Mouse (Mus musculus): ENCODE data around the gene Sidt2. TPM values are rescaled to one million over a fixed set of nuclear protein-coding genes. Genes with fewer than 3 reads are reported as not detected.

The Sidt2 gene
- polyA plus RNA-seq, 1 experiment, result 9.5 TPM

- Histone ChIP-seq H3K36me3 (replicated peaks; ENCODE audit: low read length) (peaks cover 88% of the 10 kb centered on the region), H3K9me3 (no peaks in the 10 kb centered on the region), H3K27me3 (replicated peaks) (peaks cover 4% of the 10 kb centered on the region), H3K4me1 (peaks cover 40% of the 10 kb centered on the region), H3K4me3 (replicated peaks) (no peak overlapping the region)
- TF ChIP-seq GATA1 (IDR thresholded peaks at IDR 0.05; ENCODE audit: borderline replicate concordance, low read length) (no peak), FLI1 (IDR thresholded peaks at IDR 0.05; ENCODE audit: low read length) (no peak)
Measured at GRCm38 (mm10) chr9:45941329-45941888, 13.6 kb downstream of the Sidt2 start.

- peaks cover 24% of the 10 kb centered on the region for H3K4me1 ChIP-seq
- peak overlapping the region; percentile 2 for H3K4me3 ChIP-seq (replicated peaks)
- TF ChIP-seq GATA1 (IDR thresholded peaks at IDR 0.05; ENCODE audit: borderline replicate concordance, low read length), result no peak
- peaks cover 12% of the 10 kb centered on the region for H3K27me3 ChIP-seq (replicated peaks)
- H3K9me3 ChIP-seq, result no peaks in the 10 kb centered on the region
- peaks cover 71% of the 10 kb centered on the region for H3K36me3 ChIP-seq (replicated peaks; ENCODE audit: low read length)
Measured at GRCm38 (mm10) chr9:45939794-45940193, 15.3 kb downstream of the Sidt2 start.

GRCm38 (mm10) chr9:45938952-45939637 is 16.0 kb downstream of the Sidt2 start:
- Histone ChIP-seq H3K36me3 (replicated peaks; ENCODE audit: low read length) (peaks cover 64% of the 10 kb centered on the region), H3K9me3 (no peaks in the 10 kb centered on the region), H3K4me3 (replicated peaks) (no peak overlapping the region), H3K27me3 (replicated peaks) (peaks cover 11% of the 10 kb centered on the region), H3K4me1 (peaks cover 17% of the 10 kb centered on the region)
- no peak for TF ChIP-seq FLI1 (IDR thresholded peaks at IDR 0.05; ENCODE audit: low read length)
- TF ChIP-seq GATA1 (IDR thresholded peaks at IDR 0.05; ENCODE audit: borderline replicate concordance, low read length), result no peak

GRCm38 (mm10) chr9:45938088-45938487 is 17.0 kb downstream of the Sidt2 start:
- peaks cover 11% of the 10 kb centered on the region for H3K27me3 ChIP-seq (replicated peaks)
- no peak overlapping the region for H3K4me3 ChIP-seq (replicated peaks)
- H3K36me3 ChIP-seq (replicated peaks; ENCODE audit: low read length), result peaks cover 55% of the 10 kb centered on the region
- H3K4me1 ChIP-seq, result peaks cover 14% of the 10 kb centered on the region
- no peaks in the 10 kb centered on the region for H3K9me3 ChIP-seq
- TF ChIP-seq FLI1 (IDR thresholded peaks at IDR 0.05; ENCODE audit: low read length) (no peak), GATA1 (IDR thresholded peaks at IDR 0.05; ENCODE audit: borderline replicate concordance, low read length) (no peak)

- peaks cover 11% of the 10 kb centered on the region for H3K27me3 ChIP-seq (replicated peaks)
- peaks cover 53% of the 10 kb centered on the region for H3K36me3 ChIP-seq (replicated peaks; ENCODE audit: low read length)
Measured at GRCm38 (mm10) chr9:45936883-45937282, 18.2 kb downstream of the Sidt2 start.

DNA sequence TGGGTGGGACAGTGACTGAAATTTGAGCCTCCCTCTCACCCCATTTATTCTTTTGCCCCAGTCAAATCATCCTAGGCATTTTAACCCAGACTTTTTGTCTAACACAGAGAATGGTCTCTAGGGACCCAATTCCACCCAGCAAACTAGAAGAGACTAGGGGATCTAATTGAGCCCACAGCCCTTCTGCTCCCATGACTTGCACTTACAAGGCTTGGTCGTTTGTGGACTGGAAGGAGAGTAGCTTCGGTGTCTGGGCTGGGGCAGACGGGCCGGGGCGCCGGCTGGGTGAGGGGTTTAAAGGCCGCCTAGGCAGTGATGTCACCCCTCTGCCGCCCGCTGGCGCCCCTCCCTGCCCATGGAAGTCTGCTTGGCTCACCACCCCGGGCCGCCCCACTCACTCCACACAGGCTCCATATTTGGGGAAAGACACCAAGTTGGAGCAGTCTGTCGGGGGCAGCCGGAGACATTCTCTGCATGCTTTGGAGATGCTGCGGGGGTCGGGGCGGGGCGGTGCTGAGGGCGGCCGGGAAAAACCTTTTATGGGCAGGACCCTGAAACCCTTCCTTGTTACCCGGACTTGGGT is 19.3 kb downstream of the Sidt2 start, which contains the start of gene Tagln:
Tagln (minus strand) TSS at position 431 of the 583 bp plus-strand sequence.
- Histone ChIP-seq H3K4me1 (peaks cover 19% of the 10 kb centered on the region), H3K9me3 (no peaks in the 10 kb centered on the region), H3K36me3 (replicated peaks; ENCODE audit: low read length) (peaks cover 53% of the 10 kb centered on the region), H3K27me3 (replicated peaks) (peaks cover 11% of the 10 kb centered on the region), H3K4me3 (replicated peaks) (no peak within 1 kb of the TSS)
- TF ChIP-seq GATA1 (IDR thresholded peaks at IDR 0.05; ENCODE audit: borderline replicate concordance, low read length) (no peak), FLI1 (IDR thresholded peaks at IDR 0.05; ENCODE audit: low read length) (no peak)

More at GRCm38 (mm10) chr9:45936883-45937282, 18.2 kb downstream of the Sidt2 start:
- H3K9me3 ChIP-seq, result no peaks in the 10 kb centered on the region
- TF ChIP-seq GATA1 (IDR thresholded peaks at IDR 0.05; ENCODE audit: borderline replicate concordance, low read length), result no peak
- TF ChIP-seq FLI1 (IDR thresholded peaks at IDR 0.05; ENCODE audit: low read length), result no peak
- H3K4me3 ChIP-seq (replicated peaks), result no peak overlapping the region
- H3K4me1 ChIP-seq, result peaks cover 19% of the 10 kb centered on the region

- peaks cover 56% of the 10 kb centered on the region for H3K36me3 ChIP-seq (replicated peaks; ENCODE audit: low read length)
Measured at GRCm38 (mm10) chr9:45932571-45933415, 22.3 kb downstream of the Sidt2 start.

DNA sequence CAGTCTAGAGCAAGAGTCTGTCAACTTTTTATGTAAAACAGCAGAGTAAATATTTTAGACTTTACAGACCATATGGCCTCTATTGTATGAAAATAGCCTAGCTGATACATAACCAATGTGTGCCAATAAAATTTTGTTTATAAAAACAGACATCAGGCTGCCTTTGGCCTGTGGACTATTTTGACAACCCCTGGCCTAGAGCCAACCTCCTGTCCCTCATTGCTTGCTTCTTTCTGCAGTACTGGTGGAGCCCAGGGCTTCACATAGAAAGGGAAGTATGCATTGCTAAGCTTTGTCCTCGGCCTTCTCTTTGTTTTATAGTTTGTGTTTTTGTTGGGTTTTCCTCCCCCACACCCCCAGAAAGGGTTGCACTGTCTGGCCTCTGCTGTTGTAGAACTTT is 23.1 kb downstream of the Sidt2 start:
- Histone ChIP-seq H3K36me3 (replicated peaks; ENCODE audit: low read length) (peaks cover 59% of the 10 kb centered on the region), H3K4me3 (replicated peaks) (no peak overlapping the region), H3K4me1 (peaks cover 6% of the 10 kb centered on the region; the same call in 1 of the 2 replicates), H3K9me3 (no peaks in the 10 kb centered on the region), H3K27me3 (replicated peaks) (peaks cover 11% of the 10 kb centered on the region)
- TF ChIP-seq GATA1 (IDR thresholded peaks at IDR 0.05; ENCODE audit: borderline replicate concordance, low read length), result no peak
- no peak for TF ChIP-seq FLI1 (IDR thresholded peaks at IDR 0.05; ENCODE audit: low read length)

More at GRCm38 (mm10) chr9:45932571-45933415, 22.3 kb downstream of the Sidt2 start:
- H3K4me1 ChIP-seq, result peaks cover 6% of the 10 kb centered on the region; the same call in 1 of the 2 replicates
- TF ChIP-seq GATA1 (IDR thresholded peaks at IDR 0.05; ENCODE audit: borderline replicate concordance, low read length) (no peak), FLI1 (IDR thresholded peaks at IDR 0.05; ENCODE audit: low read length) (no peak)
- H3K27me3 ChIP-seq (replicated peaks), result peaks cover 11% of the 10 kb centered on the region
- H3K4me3 ChIP-seq (replicated peaks), result no peak overlapping the region
- no peaks in the 10 kb centered on the region for H3K9me3 ChIP-seq

- no peak for TF ChIP-seq FLI1 (IDR thresholded peaks at IDR 0.05; ENCODE audit: low read length)
- no peak for TF ChIP-seq GATA1 (IDR thresholded peaks at IDR 0.05; ENCODE audit: borderline replicate concordance, low read length)
Measured at GRCm38 (mm10) chr9:45929285-45929684, 25.8 kb downstream of the Sidt2 start.

More at GRCm38 (mm10) chr9:45929285-45929684, 25.8 kb downstream of the Sidt2 start:
- H3K27me3 ChIP-seq (replicated peaks), result no peaks in the 10 kb centered on the region
- peaks cover 6% of the 10 kb centered on the region; the same call in 1 of the 2 replicates for H3K4me1 ChIP-seq
- H3K36me3 ChIP-seq (replicated peaks; ENCODE audit: low read length), result peaks cover 85% of the 10 kb centered on the region
- H3K9me3 ChIP-seq, result no peaks in the 10 kb centered on the region
- H3K4me3 ChIP-seq (replicated peaks), result no peak overlapping the region

Measured in megakaryocyte, embryonic 14.5 days (primary cell).